Mouse (Mus musculus): ENCODE results near the gene Cmtm5.

- TF ChIP-seq TCF12 (IDR thresholded peaks at IDR 0.05; ENCODE audit: insufficient read depth, poor library complexity, severe bottlenecking) = no peak
- no peak for TF ChIP-seq REST (IDR thresholded peaks at IDR 0.05; ENCODE audit: insufficient read depth, insufficient read length)
- no peak for TF ChIP-seq POLR2A (IDR thresholded peaks at IDR 0.05; ENCODE audit: insufficient read length, low read depth)
- no peak for TF ChIP-seq TCF3 (IDR thresholded peaks at IDR 0.05; ENCODE audit: insufficient read length, low read depth)
- TF ChIP-seq MAX (IDR thresholded peaks at IDR 0.05; ENCODE audit: low read depth) = no peak
Measured at GRCm38 (mm10) chr14:54941024-54941978, 5.2 kb downstream of the Cmtm5 start.
